Mouse (Mus musculus) cerebellum, postnatal 36 days (tissue): ENCODE measurements around the gene Syne2.
"Not testable (repeated sequence)": the region's sequence is repeated elsewhere in the genome, so short reads cannot be mapped to it uniquely, and the experiment has no call there.

Experiments
- DNase-seq, 2 experiments: peaks; one replicate each; pipeline ENCODE4 v3.0.0; 2021 to 2022; ENCODE audit warnings: mixed read lengths in 2 of 2

The Syne2 gene

GRCm38 (mm10) chr12:75817959-75818452 is at the start of gene Syne2:
Syne2 (plus strand) TSS chr12:75818134.
- peak; percentile 70 to 76 for DNase-seq

- no peak for DNase-seq
Observed at GRCm38 (mm10) chr12:75771410-75771809, 46.5 kb upstream of the Syne2 start.

GRCm38 (mm10) chr12:75772424-75773034 is 45.4 kb upstream of the Syne2 start:
- peak; percentile 32 to 49 for DNase-seq

- no peak for DNase-seq
Observed at GRCm38 (mm10) chr12:75781445-75781844, 36.5 kb upstream of the Syne2 start.

- no peak for DNase-seq
Observed at GRCm38 (mm10) chr12:75781995-75782394, 35.9 kb upstream of the Syne2 start.

- DNase-seq, result no peak
Observed at GRCm38 (mm10) chr12:75784271-75784751, 33.6 kb upstream of the Syne2 start.

- not testable (repeated sequence) for DNase-seq
Observed at GRCm38 (mm10) chr12:75786681-75787080, 31.3 kb upstream of the Syne2 start.

- peak; percentile 69 to 73 for DNase-seq
Observed at GRCm38 (mm10) chr12:75789451-75789850, 28.5 kb upstream of the Syne2 start.

- no peak for DNase-seq
Observed at GRCm38 (mm10) chr12:75794527-75794926, 23.4 kb upstream of the Syne2 start.

GRCm38 (mm10) chr12:75796510-75796909 is 21.4 kb upstream of the Syne2 start:
- no peak for DNase-seq

GRCm38 (mm10) chr12:75806281-75806680 is 11.7 kb upstream of the Syne2 start:
- DNase-seq, result peak in 1 of 2 experiments; percentile 31

- no peak for DNase-seq
Observed at GRCm38 (mm10) chr12:75813766-75814165, 4.2 kb upstream of the Syne2 start.

GRCm38 (mm10) chr12:75814551-75814950 is 3.4 kb upstream of the Syne2 start:
- no peak for DNase-seq

GRCm38 (mm10) chr12:75816981-75817856 is 715 bp upstream of the Syne2 start:
- DNase-seq, result no peak

- DNase-seq, result peak; percentile 45 to 48
Observed at GRCm38 (mm10) chr12:75818453-75819434, 810 bp downstream of the Syne2 start.

- DNase-seq, result no peak
Observed at GRCm38 (mm10) chr12:75819481-75819880, 1.5 kb downstream of the Syne2 start.

- no peak for DNase-seq
Observed at GRCm38 (mm10) chr12:75820216-75820615, 2.3 kb downstream of the Syne2 start.

- no peak for DNase-seq
Observed at GRCm38 (mm10) chr12:75822122-75822521, 4.2 kb downstream of the Syne2 start.

- no peak for DNase-seq
Observed at GRCm38 (mm10) chr12:75823475-75823874, 5.5 kb downstream of the Syne2 start.

- no peak for DNase-seq
Observed at GRCm38 (mm10) chr12:75825458-75825857, 7.5 kb downstream of the Syne2 start.

GRCm38 (mm10) chr12:75826699-75827353 is 8.9 kb downstream of the Syne2 start:
- DNase-seq, result no peak

- no peak for DNase-seq
Observed at GRCm38 (mm10) chr12:75827751-75828150, 9.8 kb downstream of the Syne2 start.
